Mouse (Mus musculus) right cerebral cortex, postnatal 36 days (tissue): ENCODE measurements around the gene Gata3.

Experiments
- DNase-seq, 2 experiments: peaks; one replicate each; pipeline ENCODE4 v3.0.0; 2022; ENCODE audit warnings: low spot score in 2 of 2, mixed read lengths in 1 of 2

Gata3 gene

DNA sequence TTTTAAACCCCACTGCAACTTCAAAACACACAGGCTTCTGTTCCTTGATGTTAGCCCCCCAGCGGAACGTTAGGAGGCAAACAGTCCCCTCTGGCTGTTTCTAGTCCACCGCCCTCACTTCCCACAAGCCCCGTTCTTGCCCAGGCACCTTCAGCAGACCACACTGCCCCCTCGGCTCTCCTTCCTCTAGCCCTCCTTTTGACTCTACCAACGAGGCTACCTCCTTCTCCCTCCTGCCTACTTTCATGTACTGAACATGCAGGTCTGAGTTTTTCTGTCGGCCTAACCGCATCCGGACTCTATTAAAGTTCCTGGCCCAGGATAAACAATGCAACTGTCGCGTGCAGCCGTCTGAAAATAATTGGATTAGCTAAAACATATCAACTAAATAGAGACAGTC, 17.2 kb downstream of the Gata3 start:
- DNase-seq, result no peak

DNA sequence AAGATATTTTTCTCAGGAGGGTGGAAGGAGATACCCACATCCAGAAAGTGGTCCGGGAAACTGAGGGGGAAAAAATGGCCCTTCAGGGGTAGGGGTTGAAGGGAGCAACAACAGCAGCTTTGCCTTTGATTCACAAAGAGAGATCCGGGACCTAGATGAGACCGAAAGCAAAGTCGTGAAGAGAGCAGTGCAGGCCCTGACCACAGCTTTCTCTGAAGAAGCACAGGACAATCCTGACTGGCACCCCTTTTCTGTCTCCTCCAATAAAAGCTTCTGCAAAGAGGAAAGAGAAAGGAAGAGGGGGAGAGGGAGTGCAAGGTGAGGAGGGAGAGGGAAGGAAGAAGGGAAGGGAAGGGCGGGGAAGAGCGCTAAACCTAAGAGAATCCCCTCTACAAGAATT, 18.0 kb downstream of the Gata3 start:
- DNase-seq, result no peak

DNA sequence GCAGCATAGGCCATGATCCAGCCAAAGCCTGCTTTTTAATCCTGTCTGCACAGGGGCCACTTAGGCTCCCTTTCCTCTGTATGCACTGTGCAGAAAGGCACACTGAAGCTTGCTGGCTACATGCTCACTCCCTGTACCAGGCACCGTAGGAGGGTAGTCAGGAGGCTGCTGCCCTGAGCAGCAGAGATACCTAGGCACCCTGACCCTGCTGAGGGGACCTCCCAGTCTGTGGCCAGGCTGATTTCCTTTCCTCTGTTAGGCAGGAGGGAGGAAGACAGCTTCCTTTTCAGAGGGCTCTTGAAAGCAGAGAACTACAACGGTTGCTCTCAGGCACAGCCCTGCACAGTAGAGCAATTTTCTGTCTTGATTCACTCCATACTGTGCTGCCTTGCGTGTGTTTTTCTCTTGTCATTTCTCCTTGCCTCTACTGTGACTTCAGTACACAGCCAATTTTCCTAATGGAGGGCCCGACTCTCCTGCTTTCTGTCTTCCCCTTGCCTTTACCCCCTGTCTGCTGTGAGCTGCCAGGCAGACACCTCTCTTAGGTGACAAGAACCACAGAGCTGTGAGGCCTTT, 18.6 kb downstream of the Gata3 start:
- DNase-seq, result no peak

DNA sequence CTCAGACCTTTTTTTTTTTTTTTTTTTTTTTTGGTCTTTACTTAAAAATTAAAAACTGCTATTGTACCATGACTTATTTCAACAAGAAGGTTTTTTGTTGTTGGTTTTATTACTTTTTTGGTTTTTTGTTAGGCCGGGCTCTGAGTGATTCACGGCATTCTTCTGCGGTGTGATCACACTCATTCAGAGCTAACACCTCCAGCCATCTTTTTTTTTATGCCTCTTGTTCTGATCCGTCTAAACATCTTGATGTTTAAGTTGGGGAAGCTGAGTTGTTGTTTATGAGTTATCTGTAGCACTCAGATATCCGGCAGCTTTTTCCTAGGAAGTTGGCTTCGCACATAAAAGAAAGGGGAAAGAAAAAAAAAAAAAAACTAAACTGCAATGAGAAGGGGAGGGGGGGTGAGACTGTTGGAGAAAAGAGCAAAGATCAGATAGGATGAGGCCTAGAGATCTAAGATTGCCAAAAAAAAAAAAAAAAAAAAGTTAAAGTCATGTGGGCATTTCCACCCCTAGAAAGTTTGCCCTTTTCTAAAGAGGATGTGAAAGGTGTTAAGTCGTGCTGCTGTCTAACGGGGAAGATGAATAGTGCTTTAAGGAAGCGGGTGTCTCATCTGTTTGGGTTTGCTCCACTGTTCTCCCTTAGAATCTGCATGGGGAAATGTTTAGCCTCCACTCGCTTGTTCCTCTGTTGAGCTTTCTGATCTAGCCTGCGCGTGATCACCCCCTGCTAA, 22.6 kb downstream of the Gata3 start:
- no peak for DNase-seq

DNA sequence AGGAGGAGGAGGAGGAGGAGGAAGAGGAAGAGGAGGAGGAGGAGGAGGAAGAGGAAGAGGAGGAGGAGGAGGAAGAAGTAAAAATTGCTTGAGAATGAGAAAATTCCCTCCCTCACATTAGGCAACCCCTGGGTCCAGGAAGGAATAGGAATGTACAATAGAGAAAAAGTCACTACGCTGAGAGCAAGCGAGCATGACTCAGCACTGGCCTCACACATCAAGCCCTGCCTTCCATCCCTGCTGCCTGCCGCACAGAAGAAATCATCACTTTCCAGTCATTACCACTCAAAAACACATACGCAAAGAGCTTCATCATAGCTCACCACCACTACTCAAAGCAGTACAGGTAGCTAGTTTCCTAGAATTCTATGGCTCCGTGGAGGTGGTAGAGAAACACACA, 29.1 kb downstream of the Gata3 start:
- DNase-seq, result no peak

DNA sequence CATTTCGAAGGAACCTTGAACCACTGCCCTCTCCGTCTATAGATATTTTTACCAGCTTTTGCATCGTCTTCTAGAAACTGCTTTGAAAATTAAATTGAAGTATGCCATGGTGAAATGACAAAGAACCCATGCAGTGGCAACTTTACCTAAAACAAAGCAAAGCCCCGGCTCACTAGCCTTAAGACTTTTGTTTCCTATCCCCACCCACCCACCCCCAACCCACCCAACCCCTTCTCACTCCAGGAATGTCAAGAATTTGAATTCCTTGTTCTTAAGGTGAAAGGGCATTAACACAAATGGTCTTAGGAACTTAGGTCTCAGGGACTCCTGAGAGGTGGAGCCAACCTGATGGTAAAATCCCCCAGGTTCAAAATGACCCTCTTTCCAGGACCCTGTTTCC, 34.0 kb downstream of the Gata3 start:
- no peak for DNase-seq

DNA sequence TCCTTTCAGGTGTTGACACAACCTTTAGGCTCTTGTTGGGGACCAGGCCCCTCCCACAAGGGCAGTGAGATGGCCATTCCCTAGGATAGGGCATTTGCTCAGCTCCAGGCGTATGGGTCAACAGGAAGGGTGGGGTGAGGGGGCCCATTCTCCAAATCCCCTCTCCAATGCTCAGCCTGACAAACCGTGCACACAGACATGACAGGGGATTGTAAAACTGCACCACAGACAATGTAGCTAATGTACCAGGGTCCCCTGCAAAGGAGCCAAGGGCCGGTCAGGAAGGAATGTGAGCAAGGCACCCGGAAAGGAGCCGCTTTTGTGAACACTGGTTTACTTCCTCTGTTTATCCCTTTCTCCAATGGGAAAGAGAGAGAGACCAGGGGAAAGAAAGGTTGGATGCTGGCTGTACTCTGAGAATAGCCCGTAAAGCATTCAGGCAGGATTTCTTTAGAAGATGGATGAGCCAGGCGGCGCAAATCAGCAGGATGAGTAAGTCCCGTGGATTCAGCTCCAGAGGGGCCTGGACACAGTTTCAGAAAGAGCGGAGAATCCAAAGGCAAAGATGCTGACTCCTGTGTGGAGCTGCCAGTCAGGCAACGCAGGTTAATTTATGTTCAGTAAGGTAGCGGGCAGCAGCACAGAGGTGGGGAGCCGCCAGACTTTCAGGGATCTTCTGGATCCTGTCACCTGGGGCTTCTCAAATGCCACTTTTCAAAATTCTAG, 36.8 kb downstream of the Gata3 start:
- DNase-seq, result no peak

DNA sequence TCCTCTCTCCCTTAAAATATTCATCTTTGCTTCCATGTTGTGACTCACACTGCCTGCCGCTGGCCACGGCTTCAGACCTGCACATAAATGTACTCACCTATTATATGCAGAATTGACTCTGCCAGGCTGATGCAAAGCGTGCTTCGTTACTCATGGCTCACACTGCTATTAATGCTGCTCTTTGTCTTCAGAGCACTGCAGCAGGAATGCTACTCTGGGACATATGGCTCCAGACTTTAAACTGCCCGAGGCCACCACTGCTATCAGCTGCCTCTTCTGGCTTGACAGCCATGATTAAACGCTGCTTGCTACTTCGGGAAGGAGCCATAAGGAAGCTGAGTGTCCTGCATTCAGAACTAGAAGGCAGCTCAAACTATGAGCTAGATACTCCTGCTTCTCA, 54.6 kb downstream of the Gata3 start:
- DNase-seq, result no peak

DNA sequence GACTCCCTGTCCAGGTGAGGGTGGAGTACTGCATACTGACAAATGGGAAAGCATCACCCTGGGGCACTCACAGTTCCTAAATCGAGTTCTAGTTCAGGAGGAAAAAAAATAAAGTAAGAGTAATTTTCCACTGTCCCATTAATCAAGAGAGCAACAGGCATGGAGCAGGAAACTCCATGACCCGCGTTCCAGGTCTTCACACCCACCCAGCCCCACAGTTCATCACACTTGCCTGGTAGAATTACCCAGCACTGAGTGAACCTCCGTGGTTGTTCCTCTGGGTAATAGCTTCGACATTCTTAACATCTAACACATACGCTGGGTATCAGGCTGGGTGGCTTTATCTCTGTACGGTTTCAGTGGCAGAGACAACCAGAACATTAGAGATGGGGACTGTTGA, 56.1 kb downstream of the Gata3 start:
- DNase-seq, result no peak

DNA sequence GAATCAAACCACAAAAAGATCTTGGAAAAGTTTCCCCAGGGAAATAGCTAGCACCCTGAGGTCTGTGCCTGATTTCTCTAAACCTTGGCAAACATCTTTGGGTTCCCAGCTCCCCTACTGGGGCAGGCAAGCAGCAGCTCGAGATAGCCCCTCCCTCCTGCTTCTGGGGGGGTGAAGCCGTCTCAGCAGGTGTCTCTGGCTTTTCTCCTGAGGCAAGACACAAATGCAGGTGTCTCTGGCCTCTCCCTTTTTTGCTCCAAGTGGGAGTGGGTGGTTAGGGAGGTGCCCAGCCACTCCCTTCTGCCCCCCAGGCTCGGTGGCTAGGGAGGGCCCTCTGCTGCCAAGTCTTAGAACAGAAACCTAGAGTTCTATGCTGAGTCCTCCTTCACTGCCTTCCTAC, 62.2 kb downstream of the Gata3 start:
- no peak for DNase-seq

DNA sequence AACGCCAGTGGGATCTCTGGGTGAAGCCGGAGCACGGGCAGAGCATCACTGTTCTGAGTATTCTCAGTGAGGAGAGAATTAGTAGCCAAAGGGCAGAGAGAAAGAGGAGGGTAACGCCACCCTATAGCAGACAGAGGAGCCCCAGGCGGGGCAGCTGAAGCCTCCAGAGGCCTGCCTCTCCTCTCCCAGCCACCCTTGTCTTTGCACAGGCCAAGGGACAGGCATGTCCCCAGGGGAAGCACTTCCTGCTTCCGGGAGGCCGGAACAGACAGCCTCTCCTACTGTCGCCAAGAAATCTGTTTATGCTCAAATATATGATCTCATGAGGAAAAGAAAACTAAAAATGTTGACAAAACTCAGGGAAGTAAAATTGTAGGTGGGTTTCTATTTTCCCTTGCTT, 69.2 kb downstream of the Gata3 start:
- DNase-seq, result no peak

DNA sequence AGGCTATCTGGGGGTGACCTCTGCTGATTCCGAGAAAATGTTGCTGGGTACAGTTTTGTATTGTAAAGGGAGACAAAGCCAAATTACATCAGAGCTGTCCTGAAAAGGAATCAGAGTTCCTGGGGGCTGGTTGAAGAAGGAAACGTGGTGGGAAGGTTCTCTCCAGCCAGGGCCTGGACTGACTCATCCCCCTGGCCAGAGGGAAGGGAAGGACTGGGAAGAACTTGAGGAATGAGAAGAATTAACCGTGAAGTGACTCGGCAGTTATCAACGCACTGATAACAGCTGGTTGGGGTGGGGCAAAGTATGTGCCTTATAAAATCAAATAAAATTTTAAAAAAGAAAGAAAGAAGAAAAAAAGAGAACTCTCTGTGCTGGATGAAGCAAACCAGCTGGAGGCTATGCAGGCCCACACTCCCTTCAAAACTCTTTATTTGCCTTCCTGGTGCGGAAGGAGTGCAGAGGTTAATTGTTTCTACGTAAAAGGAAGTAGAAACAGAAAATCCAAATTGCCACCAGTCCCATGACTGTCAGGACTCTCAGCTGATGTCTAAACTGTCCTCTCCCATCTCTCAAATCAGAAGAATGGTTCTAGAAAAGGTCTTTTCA, 71.6 kb downstream of the Gata3 start:
- no peak for DNase-seq
